Mouse (Mus musculus): ENCODE data around the gene Bmper. TPM values are rescaled to one million over a fixed set of nuclear protein-coding genes. Genes with fewer than 3 reads are reported as not detected.

Bmper gene
- polyA plus RNA-seq (2017; shearing (Covaris generic)), result under 1 TPM in 1 of 2 experiments, not detected in 1; 0.37 TPM

GRCm38 (mm10) chr9:23222841-23223548, at the start of gene Bmper:
TSS of gene Bmper (plus strand) at chr9:23223076.

